Mouse (Mus musculus): ENCODE measurements at regions not wholly inside any gene's neighbourhood (a gene's known extent, or its start where the extent isn't known, plus 50 kb on each side); places are given as distances from the start of the nearest gene placed in this dataset.
"Not testable (repeated sequence)": the region's sequence is repeated elsewhere in the genome, so short reads cannot be mapped to it uniquely, and the experiment has no call there.

DNA sequence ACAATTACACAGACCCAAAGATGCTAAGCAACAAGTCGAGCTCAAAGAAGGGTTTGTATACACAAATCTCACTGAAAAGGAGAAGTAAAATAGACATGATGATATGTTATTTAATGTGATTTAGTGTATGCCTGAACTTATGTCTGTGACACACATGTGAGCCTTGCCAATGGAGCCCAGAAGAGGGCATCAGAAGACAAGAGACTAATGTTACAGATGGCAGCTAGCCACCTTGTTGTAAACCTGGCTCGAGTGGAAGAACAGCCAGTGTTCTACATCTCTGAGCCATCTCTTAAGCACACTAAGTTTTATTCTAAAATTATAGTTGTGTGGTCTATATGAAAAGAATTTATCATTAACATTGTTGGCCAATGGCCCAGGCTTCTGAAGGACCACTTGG lies 943.7 kb upstream of the Prmt6 start:
- no peak for DNase-seq (ENCODE audit: low read depth)

DNA sequence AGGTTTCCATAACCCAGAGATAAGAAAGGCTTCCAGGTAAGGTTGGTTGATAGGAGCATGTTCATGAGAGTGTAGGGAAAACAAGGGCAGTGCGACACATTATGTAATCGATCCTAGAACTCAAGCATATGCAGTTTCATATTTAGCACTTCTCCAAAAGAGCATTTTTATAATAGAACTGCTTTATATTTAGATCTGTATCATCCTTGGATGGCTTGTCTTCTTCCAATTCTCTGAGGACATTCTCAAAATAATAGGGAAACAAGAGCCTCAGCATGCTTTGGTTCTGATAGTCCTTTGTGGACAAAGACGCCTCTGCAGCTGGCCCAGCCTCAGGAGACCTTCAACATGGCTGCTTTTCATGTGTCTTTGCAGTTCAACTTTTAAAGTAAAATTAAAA lies 915.9 kb upstream of the Prmt6 start:
- no peak for DNase-seq (ENCODE audit: low read depth)

DNA sequence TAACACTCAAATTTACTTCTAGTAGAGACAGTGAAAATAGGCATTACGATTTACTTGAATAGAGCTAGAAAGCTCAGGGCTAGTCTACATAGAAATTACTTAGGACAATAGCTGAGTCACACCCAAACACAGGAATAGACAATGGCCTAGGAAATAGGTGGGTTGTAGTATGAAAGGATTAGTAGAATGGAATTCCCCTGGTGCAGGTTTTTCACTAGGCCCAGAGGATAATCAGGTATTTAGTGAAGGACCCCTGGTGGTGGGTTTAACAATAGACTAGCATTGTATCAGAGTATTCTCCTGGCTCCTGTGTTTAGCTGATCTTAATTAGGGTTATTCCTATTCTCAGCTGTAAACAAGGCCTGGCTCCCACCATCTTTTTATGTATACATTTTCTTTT lies 890.4 kb upstream of the Prmt6 start:
- not testable (repeated sequence) for DNase-seq (ENCODE audit: low read depth)

DNA sequence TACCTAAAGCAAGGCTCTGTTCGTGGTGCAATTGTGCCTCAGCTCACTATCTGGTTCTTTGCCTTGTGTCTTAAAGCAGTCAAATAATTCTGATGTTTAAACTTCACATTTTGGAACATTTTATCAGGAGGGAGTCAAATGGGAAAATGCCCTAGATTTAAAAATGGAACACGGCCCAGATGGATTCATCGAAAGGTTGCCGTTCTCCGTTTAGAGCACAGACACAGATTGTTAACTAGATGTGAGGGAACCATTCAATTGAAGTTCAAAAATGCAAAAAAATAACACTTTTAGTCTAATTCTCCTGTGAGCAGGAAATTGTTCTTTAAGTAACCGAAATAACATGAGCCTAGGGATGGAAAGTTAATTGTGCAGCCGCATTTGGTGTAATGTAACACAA lies 858.2 kb upstream of the Prmt6 start:
- DNase-seq (ENCODE audit: low read depth) = no peak

DNA sequence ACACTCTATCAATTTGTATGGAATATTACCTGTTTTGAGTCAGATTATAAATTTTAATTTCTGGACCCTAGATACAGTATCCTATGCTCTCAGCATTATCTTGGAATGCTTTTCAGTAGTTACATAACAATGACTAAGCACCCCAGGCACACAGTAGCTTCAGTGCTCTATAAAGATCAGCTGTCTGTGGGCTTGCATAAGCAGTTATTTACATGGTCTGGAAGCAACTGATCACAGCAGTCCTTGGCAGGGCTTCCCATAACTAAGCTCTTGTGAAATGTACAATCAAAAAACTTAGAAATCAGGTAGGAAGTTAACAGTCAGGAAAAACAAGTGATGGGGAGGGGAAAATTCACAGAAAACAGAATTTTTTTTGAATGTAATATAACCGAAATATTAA lies 851.8 kb upstream of the Prmt6 start:
- DNase-seq (ENCODE audit: low read depth) = no peak

DNA sequence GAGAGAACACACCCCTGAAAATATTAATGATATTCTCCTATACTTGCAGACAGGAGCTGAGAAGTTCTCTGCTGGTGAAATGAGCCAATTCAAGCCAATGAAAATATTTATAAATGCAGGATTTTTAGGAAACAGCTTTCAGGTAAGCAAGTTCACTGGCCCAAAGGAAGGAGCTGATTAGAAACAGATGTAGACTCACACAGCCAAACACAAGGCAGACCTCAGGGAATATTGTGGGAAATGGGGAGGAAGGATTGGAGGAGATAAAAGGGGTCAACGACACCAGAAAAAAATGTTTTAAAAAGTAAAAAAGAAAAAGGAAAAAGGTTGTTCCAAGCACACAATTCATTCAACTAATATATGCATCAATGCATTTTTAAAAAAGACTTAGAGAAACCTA lies 823.5 kb upstream of the Prmt6 start:
- no peak for DNase-seq (ENCODE audit: low read depth)

DNA sequence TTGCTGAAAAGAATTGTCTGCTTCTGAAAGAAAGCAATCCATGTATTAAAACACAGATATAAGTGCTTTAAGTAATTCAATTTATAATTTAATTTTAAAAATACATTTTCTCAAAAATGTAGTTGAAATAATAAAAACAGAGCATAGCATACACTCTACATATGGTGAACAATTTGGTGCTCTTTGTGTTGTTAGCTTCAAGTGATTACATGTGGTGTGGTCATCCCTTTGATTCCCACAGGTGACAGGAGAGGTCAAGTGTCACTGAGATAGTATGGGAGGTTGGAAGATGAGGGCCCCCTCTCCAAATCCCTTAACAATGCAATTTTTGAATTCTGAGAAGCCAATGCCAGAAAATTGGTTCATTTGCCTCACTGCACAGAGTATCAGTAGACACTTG lies 819.5 kb upstream of the Prmt6 start:
- no peak for DNase-seq (ENCODE audit: low read depth)

DNA sequence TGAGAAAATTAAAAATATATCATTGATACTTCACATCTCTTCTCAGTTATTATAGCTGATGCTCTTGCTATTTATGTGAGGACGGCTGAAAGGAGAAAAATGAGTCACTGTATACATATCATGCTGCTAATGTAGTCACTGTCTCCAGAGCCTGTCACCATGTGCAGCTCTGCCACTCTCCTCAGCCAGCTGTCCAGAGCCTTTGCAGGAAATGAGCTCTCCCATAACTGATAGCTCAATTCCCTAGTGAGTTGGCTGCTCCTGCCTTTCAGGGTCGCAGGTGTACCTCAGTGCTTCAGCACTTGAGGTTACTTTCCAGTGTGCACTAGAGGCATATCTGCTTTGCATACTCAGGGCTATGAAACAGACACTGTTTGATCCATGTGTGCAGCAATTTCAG lies 819.0 kb upstream of the Prmt6 start:
- no peak for DNase-seq (ENCODE audit: low read depth)

DNA sequence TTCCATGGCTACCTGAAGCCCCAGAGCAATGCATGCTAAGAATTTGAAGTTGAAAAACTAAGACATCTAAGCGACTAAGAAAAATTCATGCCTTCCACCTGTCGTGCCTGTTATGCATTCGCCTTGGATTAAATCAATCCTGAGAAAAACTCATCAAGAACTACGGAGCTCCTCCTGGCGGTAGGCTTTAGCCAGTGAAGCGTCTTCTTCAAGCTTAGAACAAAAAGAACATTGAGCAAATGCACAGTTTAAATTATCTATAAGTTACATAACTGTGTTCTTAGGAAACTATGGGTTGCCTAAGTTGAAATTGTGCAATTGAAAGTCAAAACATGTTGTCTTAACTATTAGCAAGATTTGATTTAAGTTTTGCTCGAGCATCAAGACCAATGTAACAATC lies 818.4 kb upstream of the Prmt6 start:
- peak; percentile 41 for DNase-seq (ENCODE audit: low read depth)

DNA sequence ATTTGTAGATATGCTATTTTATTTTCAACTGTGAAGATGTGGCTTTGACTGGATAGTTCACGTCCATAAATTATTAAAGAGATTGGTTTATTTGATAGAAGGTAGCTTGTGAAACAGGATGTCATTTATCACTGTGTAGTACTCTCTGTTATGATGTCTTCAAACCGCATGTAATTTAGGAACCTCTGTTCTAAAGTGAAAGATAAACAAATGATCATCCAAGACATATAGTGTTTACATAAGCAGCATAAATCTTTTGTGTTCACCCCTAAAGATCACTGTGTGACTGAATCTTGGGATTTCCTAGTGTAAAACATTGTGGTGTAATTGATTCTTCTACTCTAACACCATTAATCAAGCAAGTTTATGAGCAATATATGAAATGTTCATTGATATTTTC lies 798.8 kb upstream of the Prmt6 start:
- DNase-seq (ENCODE audit: low read depth) = no peak
